Mouse (Mus musculus): ENCODE measurements around the gene Sidt1.

DNA sequence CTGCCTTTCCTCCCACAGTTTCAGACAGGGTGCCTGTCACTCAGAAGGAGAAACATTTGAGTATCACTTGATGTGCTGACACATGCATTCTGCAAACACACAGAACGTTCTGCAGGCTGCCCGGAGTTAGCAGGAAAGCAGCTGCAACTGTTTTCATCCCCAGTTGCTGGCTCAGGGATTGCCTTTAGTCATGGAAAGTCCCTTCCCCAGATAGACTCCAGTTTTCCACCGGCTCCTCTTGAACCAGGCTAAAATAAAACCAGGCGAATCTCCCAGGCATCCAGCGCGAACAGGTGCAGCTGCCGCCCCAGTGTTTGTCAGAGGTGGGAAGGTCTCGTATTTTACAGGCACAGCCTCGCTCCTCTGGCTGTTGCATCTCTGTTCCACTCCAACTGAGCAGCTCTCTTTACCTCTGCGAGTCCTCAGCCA lies 94.1 kb downstream of the Sidt1 start:
- TF ChIP-seq CTCF (IDR thresholded peaks at IDR 0.05; ENCODE audit: low read depth) (no peak), EP300 (optimal IDR thresholded peaks at IDR 0.05) (no peak)
